Mouse (Mus musculus): ENCODE measurements around the gene Asb4. TPM values are rescaled to one million over a fixed set of nuclear protein-coding genes. Genes with fewer than 3 reads are reported as not detected.

Asb4 gene
- polyA plus RNA-seq, 1 experiment: 1.7 TPM

DNA sequence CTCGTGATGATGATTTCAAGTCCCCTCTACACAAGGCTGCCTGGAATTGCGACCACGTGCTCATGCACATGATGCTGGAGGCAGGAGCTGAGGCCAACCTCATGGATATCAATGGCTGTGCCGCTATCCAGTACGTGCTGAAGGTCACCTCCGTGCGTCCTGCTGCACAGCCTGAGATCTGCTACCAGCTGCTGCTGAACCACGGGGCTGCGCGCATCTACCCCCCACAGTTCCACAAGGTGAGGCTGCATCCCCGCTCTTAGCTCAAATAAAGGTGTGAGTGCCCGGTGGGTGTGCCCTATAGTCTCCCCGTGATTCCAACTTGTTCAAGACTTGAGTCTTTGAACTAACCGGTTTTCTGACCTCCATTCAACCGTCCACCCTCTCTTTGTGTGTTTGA lies 40.4 kb downstream of the Asb4 start:
- TF ChIP-seq CTCF (IDR thresholded peaks at IDR 0.05; ENCODE audit: control insufficient read depth, insufficient read depth, low read length) (no peak), POLR2A (IDR thresholded peaks at IDR 0.05; ENCODE audit: borderline replicate concordance, control insufficient read depth, low read depth, low read length) (no peak)
- H3K4me1 ChIP-seq (ENCODE audit: control insufficient read depth, insufficient read depth, low read length): no peaks in the 10 kb centered on the region
- 89% methylated on average over 15 of the region's 15 CpGs for WGBS
- no peak overlapping the region for H3K4me3 ChIP-seq (replicated peaks; ENCODE audit: control insufficient read depth, low read depth, low read length)
- no peak overlapping the region for H3K27ac ChIP-seq (ENCODE audit: control insufficient read depth, insufficient read depth, low read depth, low read length, poor library complexity)

- WGBS: 81% methylated on average over 2 of the region's 2 CpGs
- TF ChIP-seq CTCF (IDR thresholded peaks at IDR 0.05; ENCODE audit: control insufficient read depth, insufficient read depth, low read length) (no peak), POLR2A (IDR thresholded peaks at IDR 0.05; ENCODE audit: borderline replicate concordance, control insufficient read depth, low read depth, low read length) (no peak)
- Histone ChIP-seq H3K4me1 (ENCODE audit: control insufficient read depth, insufficient read depth, low read length) (no peaks in the 10 kb centered on the region), H3K4me3 (replicated peaks; ENCODE audit: control insufficient read depth, low read depth, low read length) (no peak overlapping the region), H3K27ac (ENCODE audit: control insufficient read depth, insufficient read depth, low read depth, low read length, poor library complexity) (no peak overlapping the region)
These were observed 43.8 kb downstream of the Asb4 start for GRCm38 (mm10) chr6:5427033-5427432.

DNA sequence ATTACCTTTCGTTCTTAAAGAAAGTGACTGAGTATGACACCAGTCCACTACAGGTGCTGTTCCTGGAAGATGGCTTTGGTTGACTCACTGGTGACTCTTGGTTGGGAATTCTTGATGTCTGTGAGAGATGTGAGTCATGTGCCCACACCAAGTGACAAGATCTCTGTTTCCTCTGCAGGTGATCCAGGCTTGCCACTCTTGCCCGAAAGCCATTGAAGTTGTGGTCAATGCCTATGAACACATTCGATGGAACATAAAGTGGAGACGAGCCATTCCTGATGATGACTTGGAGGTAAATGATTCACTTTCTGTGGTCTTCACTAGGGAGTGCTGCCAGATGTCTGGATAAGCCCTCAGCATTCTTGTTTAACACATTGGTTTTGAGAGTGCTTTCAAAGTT lies 46.4 kb downstream of the Asb4 start:
- no peak for TF ChIP-seq CTCF (IDR thresholded peaks at IDR 0.05; ENCODE audit: control insufficient read depth, insufficient read depth, low read length)
- TF ChIP-seq POLR2A (IDR thresholded peaks at IDR 0.05; ENCODE audit: borderline replicate concordance, control insufficient read depth, low read depth, low read length): no peak
- Histone ChIP-seq H3K4me1 (ENCODE audit: control insufficient read depth, insufficient read depth, low read length) (no peaks in the 10 kb centered on the region), H3K4me3 (replicated peaks; ENCODE audit: control insufficient read depth, low read depth, low read length) (no peak overlapping the region), H3K27ac (ENCODE audit: control insufficient read depth, insufficient read depth, low read depth, low read length, poor library complexity) (no peak overlapping the region)
- 91% methylated on average over 4 of the region's 4 CpGs for WGBS

DNA sequence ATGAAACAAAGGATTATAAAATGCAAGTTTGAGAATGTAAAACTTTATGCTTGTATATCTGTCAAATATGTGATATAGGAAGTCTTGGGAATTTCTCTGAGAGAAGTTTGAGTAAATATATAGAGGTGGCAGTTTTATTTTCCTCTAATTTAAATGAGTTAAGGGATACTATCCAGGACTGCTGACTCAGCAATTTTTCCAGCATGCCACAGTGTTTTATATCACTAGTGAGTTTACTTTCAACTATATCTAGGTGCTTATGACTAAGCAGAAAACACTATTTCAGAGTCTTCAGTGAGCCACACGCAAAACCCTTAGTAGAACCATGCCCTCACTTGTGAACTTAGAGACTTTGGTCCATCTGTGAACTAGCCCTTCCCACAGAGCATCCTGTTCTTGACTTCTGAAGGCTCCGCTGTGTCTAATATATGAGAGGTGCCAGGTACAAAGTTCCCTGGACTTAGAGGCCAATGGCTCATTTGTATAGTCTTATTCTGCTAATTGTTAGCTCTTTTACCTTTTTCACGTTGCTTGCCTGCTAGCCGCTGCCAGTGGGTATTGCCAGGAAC lies 46.9 kb downstream of the Asb4 start:
- no peak overlapping the region for H3K27ac ChIP-seq (ENCODE audit: control insufficient read depth, insufficient read depth, low read depth, low read length, poor library complexity)
- WGBS: 79% methylated on average over 4 of the region's 4 CpGs
- H3K4me3 ChIP-seq (replicated peaks; ENCODE audit: control insufficient read depth, low read depth, low read length): no peak overlapping the region
- H3K4me1 ChIP-seq (ENCODE audit: control insufficient read depth, insufficient read depth, low read length): no peaks in the 10 kb centered on the region
- TF ChIP-seq CTCF (IDR thresholded peaks at IDR 0.05; ENCODE audit: control insufficient read depth, insufficient read depth, low read length) (no peak), POLR2A (IDR thresholded peaks at IDR 0.05; ENCODE audit: borderline replicate concordance, control insufficient read depth, low read depth, low read length) (no peak)

GRCm38 (mm10) chr6:5433887-5434286 lies 50.7 kb downstream of the Asb4 start:
- H3K27ac ChIP-seq (ENCODE audit: control insufficient read depth, insufficient read depth, low read depth, low read length, poor library complexity): no peak overlapping the region
- no peak overlapping the region for H3K4me3 ChIP-seq (replicated peaks; ENCODE audit: control insufficient read depth, low read depth, low read length)
- TF ChIP-seq POLR2A (IDR thresholded peaks at IDR 0.05; ENCODE audit: borderline replicate concordance, control insufficient read depth, low read depth, low read length): no peak
- no peak for TF ChIP-seq CTCF (IDR thresholded peaks at IDR 0.05; ENCODE audit: control insufficient read depth, insufficient read depth, low read length)
- H3K4me1 ChIP-seq (ENCODE audit: control insufficient read depth, insufficient read depth, low read length): no peaks in the 10 kb centered on the region
- 78% methylated on average over 2 of the region's 2 CpGs for WGBS

DNA sequence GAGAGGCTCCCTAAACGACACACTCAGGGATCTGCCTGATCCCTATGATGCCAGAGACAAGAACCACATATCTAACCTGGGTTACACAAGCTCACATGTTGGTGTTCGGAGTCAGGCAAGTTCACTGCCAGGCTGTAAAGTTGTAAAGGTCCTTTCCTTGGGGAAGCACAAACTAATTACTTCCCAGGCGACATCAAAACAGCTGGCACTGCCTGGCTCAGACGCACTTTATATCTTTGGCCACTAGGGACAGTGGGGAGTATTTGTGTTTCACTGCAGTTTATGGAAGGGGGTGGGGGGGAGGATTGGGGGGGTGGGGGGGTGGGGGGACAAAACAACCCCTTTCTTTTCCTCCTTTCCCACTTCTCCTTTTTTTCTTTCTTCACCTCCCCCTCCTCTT lies 54.6 kb downstream of the Asb4 start:
- 67% methylated on average over 4 of the region's 4 CpGs for WGBS
- TF ChIP-seq POLR2A (IDR thresholded peaks at IDR 0.05; ENCODE audit: borderline replicate concordance, control insufficient read depth, low read depth, low read length): no peak
- no peak for TF ChIP-seq CTCF (IDR thresholded peaks at IDR 0.05; ENCODE audit: control insufficient read depth, insufficient read depth, low read length)
- H3K4me1 ChIP-seq (ENCODE audit: control insufficient read depth, insufficient read depth, low read length): no peaks in the 10 kb centered on the region
- no peak overlapping the region for H3K4me3 ChIP-seq (replicated peaks; ENCODE audit: control insufficient read depth, low read depth, low read length)
- no peak overlapping the region for H3K27ac ChIP-seq (ENCODE audit: control insufficient read depth, insufficient read depth, low read depth, low read length, poor library complexity)

DNA sequence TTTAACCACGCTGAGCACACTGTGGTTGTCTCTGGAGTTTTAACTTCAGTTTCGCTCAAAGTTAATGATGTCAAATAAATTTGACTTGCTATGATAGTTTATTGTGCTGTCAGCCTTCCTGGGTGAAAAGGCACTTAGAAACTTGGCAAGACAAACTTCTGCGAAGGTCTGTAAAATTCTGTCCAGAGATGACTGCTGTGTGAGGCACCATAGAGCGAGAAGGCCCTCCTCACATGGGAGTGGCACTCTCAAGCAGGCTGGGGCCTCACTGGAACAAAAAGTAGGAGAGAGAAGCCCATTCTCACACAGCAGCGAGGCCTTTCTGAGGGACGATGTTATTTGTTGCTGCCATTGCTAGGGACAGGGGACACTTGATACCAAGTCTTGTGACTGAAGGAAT lies 58.0 kb downstream of the Asb4 start:
- WGBS: 86% methylated on average over 6 of the region's 6 CpGs
- no peak for TF ChIP-seq CTCF (IDR thresholded peaks at IDR 0.05; ENCODE audit: control insufficient read depth, insufficient read depth, low read length)
- no peak for TF ChIP-seq POLR2A (IDR thresholded peaks at IDR 0.05; ENCODE audit: borderline replicate concordance, control insufficient read depth, low read depth, low read length)
- Histone ChIP-seq H3K27ac (ENCODE audit: control insufficient read depth, insufficient read depth, low read depth, low read length, poor library complexity) (no peak overlapping the region), H3K4me3 (replicated peaks; ENCODE audit: control insufficient read depth, low read depth, low read length) (no peak overlapping the region), H3K4me1 (ENCODE audit: control insufficient read depth, insufficient read depth, low read length) (no peaks in the 10 kb centered on the region)

DNA sequence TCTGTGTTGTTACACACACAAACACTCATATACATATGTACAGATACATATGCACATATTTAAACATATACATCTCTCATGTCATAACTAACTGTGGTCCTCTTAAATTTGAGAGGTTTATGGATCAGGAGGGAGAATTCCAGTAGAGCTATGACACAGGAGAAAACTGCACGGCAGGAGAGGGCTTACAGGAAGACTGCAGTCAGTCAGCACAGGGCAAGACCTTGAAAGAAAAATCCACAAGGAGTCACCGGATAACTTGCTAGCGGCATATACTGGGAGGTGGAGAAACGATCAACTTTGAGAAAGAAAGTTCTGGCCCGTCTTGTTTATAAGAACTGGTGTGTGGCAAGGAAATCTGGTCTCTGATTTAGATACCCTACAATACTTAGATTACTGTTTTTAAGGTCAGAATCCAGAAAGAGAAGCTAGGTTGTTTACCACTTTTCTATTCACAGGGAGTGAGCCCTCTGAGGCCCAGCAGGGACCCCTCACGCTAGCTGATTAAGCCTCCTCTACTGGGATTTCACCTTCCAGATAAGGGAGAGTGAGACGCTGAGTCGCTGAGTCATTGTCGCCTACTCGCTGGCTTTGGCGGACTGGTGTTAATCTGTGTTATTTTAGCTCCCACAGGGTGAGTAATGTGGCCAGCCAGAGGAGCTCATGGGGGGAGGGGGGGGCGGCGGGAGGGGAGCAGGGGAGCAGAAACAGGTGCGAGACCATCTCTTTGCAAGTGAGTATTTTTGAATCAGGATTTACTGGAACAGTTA lies 59.3 kb downstream of the Asb4 start:
- no peak for TF ChIP-seq POLR2A (IDR thresholded peaks at IDR 0.05; ENCODE audit: borderline replicate concordance, control insufficient read depth, low read depth, low read length)
- TF ChIP-seq CTCF (IDR thresholded peaks at IDR 0.05; ENCODE audit: control insufficient read depth, insufficient read depth, low read length): no peak
- Histone ChIP-seq H3K4me3 (replicated peaks; ENCODE audit: control insufficient read depth, low read depth, low read length) (no peak overlapping the region), H3K27ac (ENCODE audit: control insufficient read depth, insufficient read depth, low read depth, low read length, poor library complexity) (no peak overlapping the region), H3K4me1 (ENCODE audit: control insufficient read depth, insufficient read depth, low read length) (no peaks in the 10 kb centered on the region)
- WGBS: 14% methylated on average over 14 of the region's 14 CpGs
